Mouse (Mus musculus) thymus, adult 2 months (tissue): ENCODE results near the gene Vsig10.

Experiments used
- CTCF ChIP-seq: fragments of 200-500 bp; IDR thresholded peaks from 2 replicates; pipeline ENCODE4 v1.5.1; 2012; ENCODE audit warnings: mild to moderate bottlenecking, control low read depth, low read length, moderate library complexity, borderline replicate concordance; ENCODE audit not compliant: control insufficient read depth, poor library complexity, insufficient read depth; ENCODE audit errors: extremely low read depth
- POLR2A ChIP-seq: fragments of 200-500 bp; IDR thresholded peaks from 2 replicates; pipeline ENCODE4 v1.6.1; 2012; ENCODE audit warnings: mild to moderate bottlenecking, low read length, control low read depth, moderate library complexity; ENCODE audit not compliant: control insufficient read depth, poor library complexity, insufficient read depth; ENCODE audit errors: extremely low read depth

DNA sequence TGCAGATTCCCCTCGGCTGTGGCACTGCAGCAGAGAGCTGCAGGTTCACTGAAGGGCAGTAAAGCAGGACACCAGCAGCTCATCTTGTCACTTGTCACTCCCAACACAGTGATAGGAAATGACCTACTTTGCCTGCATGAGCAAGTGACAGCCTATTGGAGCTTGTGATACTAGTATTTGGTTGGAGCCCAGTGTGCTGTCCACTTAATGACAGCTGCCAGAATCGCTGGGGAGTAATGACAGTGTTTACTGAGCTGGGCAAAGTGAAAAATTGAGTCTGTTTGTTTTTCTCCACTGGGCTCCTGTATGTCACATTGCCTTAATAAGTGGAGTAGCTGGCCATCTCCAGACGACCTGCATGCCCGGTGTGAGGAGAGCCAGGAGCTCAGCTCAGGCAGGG lies 61.3 kb downstream of the Vsig10 start:
- TF ChIP-seq CTCF, result no peak
- no peak for TF ChIP-seq POLR2A
